Mouse (Mus musculus): ENCODE measurements around the gene Nup93.
A peak's percentile ranks its signal among the peaks of the same experiment; 100 is the strongest.

- TF ChIP-seq CTCF (IDR thresholded peaks at IDR 0.05; ENCODE audit: extremely low read depth, insufficient read depth, low read length) (peak; percentile 80), POLR2A (IDR thresholded peaks at IDR 0.05; ENCODE audit: extremely low read depth, insufficient read depth, low read length) (no peak)
These were observed 8.6 kb upstream of the Nup93 start for GRCm38 (mm10) chr8:94205736-94206135.

Data from cortical plate, adult 2 months (tissue).